Mouse (Mus musculus): ENCODE results near the gene Chd2. TPM values are rescaled to one million over a fixed set of nuclear protein-coding genes. Genes with fewer than 3 reads are reported as not detected.

Chd2 gene
- polyA plus RNA-seq (2015; fragmentation: Nextera tagmentation; extraction: Ambion mirVana) = 34.6 and 45.5 TPM in 2 replicates

- WGBS = under 1% methylated on average over 15 of the region's 15 CpGs
Observed at GRCm38 (mm10) chr7:73541412-73542130, at the start of gene Chd2. Gene Chd2, minus strand, starts transcription at chr7:73541830.

GRCm38 (mm10) chr7:73590757-73591156 is 49.1 kb upstream of the Chd2 start:
- Histone ChIP-seq H3K4me3 (no peak overlapping the region), H3K4me1 (replicated peaks) (peaks cover 36% of the 10 kb centered on the region), H3K9ac (no peak overlapping the region), H3K4me2 (no peak overlapping the region), H3K9me3 (no peaks in the 10 kb centered on the region), H3K36me3 (no peaks in the 10 kb centered on the region), H3K27me3 (no peaks in the 10 kb centered on the region), H3K27ac (replicated peaks) (no peak overlapping the region)
- WGBS = 93% methylated on average over 5 of the region's 5 CpGs
- no peak for ATAC-seq (ENCODE audit: low read depth)

More at GRCm38 (mm10) chr7:73541412-73542130, at the start of gene Chd2:
- Histone ChIP-seq H3K9ac (peak within 1 kb of the TSS; percentile 95), H3K9me3 (no peaks in the 10 kb centered on the region), H3K27me3 (no peaks in the 10 kb centered on the region), H3K4me3 (peak within 1 kb of the TSS; percentile 73), H3K4me2 (peak within 1 kb of the TSS; percentile 69), H3K27ac (replicated peaks) (peak within 1 kb of the TSS; percentile 99), H3K4me1 (replicated peaks) (peaks cover 23% of the 10 kb centered on the region), H3K36me3 (peaks cover 12% of the 10 kb centered on the region)
- ATAC-seq (ENCODE audit: low read depth) = 0 out of 2 replicates have a peak, but pooled peaks have one; percentile 19

GRCm38 (mm10) chr7:73589208-73589771 is 47.7 kb upstream of the Chd2 start:
- no peaks in the 10 kb centered on the region for H3K27me3 ChIP-seq
- ATAC-seq (ENCODE audit: low read depth) = 0 out of 2 replicates have a peak, but pooled peaks have one; percentile 7
- H3K4me3 ChIP-seq = no peak overlapping the region
- H3K9me3 ChIP-seq = no peaks in the 10 kb centered on the region
- 48% methylated on average over 14 of the region's 14 CpGs for WGBS
- H3K4me1 ChIP-seq (replicated peaks) = peaks cover 29% of the 10 kb centered on the region
- peak overlapping the region; percentile 43; the same call in 1 of the 2 replicates for H3K9ac ChIP-seq
- peak overlapping the region; percentile 10 for H3K4me2 ChIP-seq
- peak overlapping the region; percentile 61; the same call in 1 of the 2 replicates for H3K27ac ChIP-seq (replicated peaks)
- no peaks in the 10 kb centered on the region for H3K36me3 ChIP-seq

- 87% methylated on average over 8 of the region's 8 CpGs for WGBS
- Histone ChIP-seq H3K27me3 (no peaks in the 10 kb centered on the region), H3K9ac (no peak overlapping the region), H3K4me3 (no peak overlapping the region), H3K36me3 (no peaks in the 10 kb centered on the region), H3K9me3 (no peaks in the 10 kb centered on the region), H3K27ac (replicated peaks) (0 out of 2 replicates have a peak overlapping the region, but pooled peaks have one; percentile 61), H3K4me1 (replicated peaks) (peaks cover 30% of the 10 kb centered on the region), H3K4me2 (0 out of 2 replicates have a peak overlapping the region, but pooled peaks have one; percentile 10)
- no peak for ATAC-seq (ENCODE audit: low read depth)
Observed at GRCm38 (mm10) chr7:73588351-73588906, 46.8 kb upstream of the Chd2 start.

GRCm38 (mm10) chr7:73586717-73587116 is 45.1 kb upstream of the Chd2 start:
- WGBS = 89% methylated on average over 6 of the region's 6 CpGs
- Histone ChIP-seq H3K4me2 (no peak overlapping the region), H3K9me3 (no peaks in the 10 kb centered on the region), H3K36me3 (no peaks in the 10 kb centered on the region), H3K27ac (replicated peaks) (no peak overlapping the region), H3K9ac (no peak overlapping the region), H3K4me1 (replicated peaks) (peaks cover 31% of the 10 kb centered on the region), H3K4me3 (no peak overlapping the region), H3K27me3 (no peaks in the 10 kb centered on the region)
- no peak for ATAC-seq (ENCODE audit: low read depth)

GRCm38 (mm10) chr7:73586206-73586605 is 44.6 kb upstream of the Chd2 start:
- no peak for ATAC-seq (ENCODE audit: low read depth)
- H3K9ac ChIP-seq = no peak overlapping the region
- no peaks in the 10 kb centered on the region for H3K27me3 ChIP-seq
- no peak overlapping the region for H3K27ac ChIP-seq (replicated peaks)
- peaks cover 31% of the 10 kb centered on the region for H3K4me1 ChIP-seq (replicated peaks)
- no peaks in the 10 kb centered on the region for H3K9me3 ChIP-seq
- no peak overlapping the region for H3K4me3 ChIP-seq
- no peak overlapping the region for H3K4me2 ChIP-seq
- whole genome bisulfite sequencing = 71% methylated on average over 11 of the region's 11 CpGs
- H3K36me3 ChIP-seq = no peaks in the 10 kb centered on the region

- WGBS = 83% methylated on average over 22 of the region's 22 CpGs
- H3K4me1 ChIP-seq (replicated peaks) = peaks cover 31% of the 10 kb centered on the region
- peak overlapping the region; percentile 81 for H3K27ac ChIP-seq (replicated peaks)
- H3K36me3 ChIP-seq = no peaks in the 10 kb centered on the region
- H3K27me3 ChIP-seq = no peaks in the 10 kb centered on the region
- no peak overlapping the region for H3K9ac ChIP-seq
- no peak overlapping the region for H3K4me2 ChIP-seq
- no peak overlapping the region for H3K4me3 ChIP-seq
- no peak for ATAC-seq (ENCODE audit: low read depth)
- H3K9me3 ChIP-seq = no peaks in the 10 kb centered on the region
Observed at GRCm38 (mm10) chr7:73585114-73586032, 43.7 kb upstream of the Chd2 start.

- H3K4me3 ChIP-seq = no peak overlapping the region
- no peaks in the 10 kb centered on the region for H3K9me3 ChIP-seq
- peak overlapping the region; percentile 81 for H3K27ac ChIP-seq (replicated peaks)
- no peak overlapping the region for H3K4me2 ChIP-seq
- 40% methylated on average over 13 of the region's 13 CpGs for WGBS
- H3K9ac ChIP-seq = no peak overlapping the region
- peak; percentile 47 for ATAC-seq (ENCODE audit: low read depth)
- peaks cover 25% of the 10 kb centered on the region for H3K4me1 ChIP-seq (replicated peaks)
- no peaks in the 10 kb centered on the region for H3K27me3 ChIP-seq
- no peaks in the 10 kb centered on the region for H3K36me3 ChIP-seq
Observed at GRCm38 (mm10) chr7:73584009-73584995, 42.7 kb upstream of the Chd2 start.

GRCm38 (mm10) chr7:73583400-73583799 is 41.8 kb upstream of the Chd2 start:
- ATAC-seq (ENCODE audit: low read depth) = no peak

GRCm38 (mm10) chr7:73581836-73582375 is 40.3 kb upstream of the Chd2 start:
- no peak overlapping the region for H3K9ac ChIP-seq
- no peak overlapping the region for H3K27ac ChIP-seq (replicated peaks)
- H3K27me3 ChIP-seq = no peaks in the 10 kb centered on the region
- 46% methylated on average over 6 of the region's 6 CpGs for WGBS
- H3K4me3 ChIP-seq = no peak overlapping the region
- H3K4me1 ChIP-seq (replicated peaks) = peaks cover 19% of the 10 kb centered on the region
- ATAC-seq (ENCODE audit: low read depth) = no peak
- no peaks in the 10 kb centered on the region for H3K9me3 ChIP-seq
- no peaks in the 10 kb centered on the region for H3K36me3 ChIP-seq
- no peak overlapping the region for H3K4me2 ChIP-seq

More at GRCm38 (mm10) chr7:73583400-73583799, 41.8 kb upstream of the Chd2 start:
- no peaks in the 10 kb centered on the region for H3K9me3 ChIP-seq
- H3K9ac ChIP-seq = no peak overlapping the region
- no peak overlapping the region for H3K4me2 ChIP-seq
- H3K4me3 ChIP-seq = no peak overlapping the region
- peak overlapping the region; percentile 81 for H3K27ac ChIP-seq (replicated peaks)
- H3K36me3 ChIP-seq = no peaks in the 10 kb centered on the region
- H3K27me3 ChIP-seq = no peaks in the 10 kb centered on the region
- peaks cover 19% of the 10 kb centered on the region for H3K4me1 ChIP-seq (replicated peaks)
- 88% methylated on average over 7 of the region's 7 CpGs for WGBS
